Mouse (Mus musculus) midbrain, embryonic 14.5 days (tissue): ENCODE data around the gene Etfa. TPM values are rescaled to one million over a fixed set of nuclear protein-coding genes. Genes with fewer than 3 reads are reported as not detected.
A peak's percentile ranks its signal among the peaks of the same experiment; 100 is the strongest.

Experiments used
- ATAC-seq: fragments of 200-750 bp; cut with Nextera tagmentation; 2 replicates; pipeline ENCODE4 v1.8.0; 2017; ENCODE audit warnings: moderate number of reproducible peaks, moderate library complexity; ENCODE audit not compliant: low FRiP score, low TSS enrichment
- DNase-seq: peaks from one replicate; pipeline ENCODE4 v3.0.0-alpha.2; 2015
- H3K27ac ChIP-seq: fragments of 300-500 bp; sonication (generic); replicated peaks from 2 replicates; pipeline ENCODE4 v1.5.1; 2014; ENCODE audit warnings: mild to moderate bottlenecking, low read depth, low read length, moderate library complexity
- H3K27me3 ChIP-seq: fragments of 300-500 bp; sonication (generic); 2 replicates; pipeline ENCODE4 v1.6.1; 2014; ENCODE audit warnings: low read length, control low read depth, mixed read lengths; ENCODE audit not compliant: control insufficient read depth, insufficient read depth
- H3K36me3 ChIP-seq: fragments of 300-500 bp; sonication (generic); 2 replicates; pipeline ENCODE4 v1.6.1; 2014; ENCODE audit warnings: low read length, control low read depth; ENCODE audit not compliant: control insufficient read depth, insufficient read depth
- H3K4me1 ChIP-seq: fragments of 300-500 bp; sonication (generic); 2 replicates; pipeline ENCODE4 v1.6.1; 2014; ENCODE audit warnings: mild to moderate bottlenecking, antibody characterized with exemption, low read length, control low read depth; ENCODE audit not compliant: control insufficient read depth, insufficient read depth
- H3K4me2 ChIP-seq: fragments of 300-500 bp; sonication (generic); 2 replicates; pipeline ENCODE4 v1.6.1; 2014; ENCODE audit warnings: mild to moderate bottlenecking, low read length, moderate library complexity
- H3K4me3 ChIP-seq: fragments of 300-500 bp; sonication (generic); replicated peaks from 2 replicates; pipeline ENCODE4 v1.5.1; 2014; ENCODE audit warnings: low read depth, low read length
- H3K9ac ChIP-seq: fragments of 300-500 bp; sonication (generic); replicated peaks from 2 replicates; pipeline ENCODE4 v1.6.1; 2014; ENCODE audit warnings: mild to moderate bottlenecking, low read length, moderate library complexity
- H3K9me3 ChIP-seq: fragments of 300-500 bp; sonication (generic); 2 replicates; pipeline ENCODE4 v1.6.1; 2016; ENCODE audit warnings: low read length, control low read depth, mixed read lengths; ENCODE audit not compliant: control insufficient read depth
- WGBS: fragments of 180-500 bp; shearing (Covaris S2); extraction: QIAGEN DNeasy Blood & Tissue Kit; methylation state at CpG from one replicate; pipeline ENCODE4 v1.1.7; 2014; 5-methylcytosine and 5-hydroxymethylcytosine counted together
- polyA plus RNA-seq: library from polyadenylated mRNA; unstranded; fragments of >200 nt; fragmentation: Nextera tagmentation; extraction: Ambion mirVana; gene quantifications from 2 replicates; pipeline ENCODE4 v1.2.1, GENCODE M21; 2014

Gene Etfa
- polyA plus RNA-seq, 1 experiment from 2014 or later: 94.1 TPM

GRCm38 (mm10) chr9:55423451-55424424 lies 88.3 kb downstream of the Etfa start:
- ATAC-seq (no peak), DNase-seq (no peak)
- WGBS: 76% methylated on average over 14 of the region's 14 CpGs
- Histone ChIP-seq H3K27me3 (no peaks in the 10 kb centered on the region), H3K36me3 (no peaks in the 10 kb centered on the region), H3K9ac (no peak overlapping the region), H3K4me3 (no peak overlapping the region), H3K27ac (no peak overlapping the region), H3K4me1 (no peaks in the 10 kb centered on the region), H3K4me2 (no peak overlapping the region), H3K9me3 (no peaks in the 10 kb centered on the region)

DNA sequence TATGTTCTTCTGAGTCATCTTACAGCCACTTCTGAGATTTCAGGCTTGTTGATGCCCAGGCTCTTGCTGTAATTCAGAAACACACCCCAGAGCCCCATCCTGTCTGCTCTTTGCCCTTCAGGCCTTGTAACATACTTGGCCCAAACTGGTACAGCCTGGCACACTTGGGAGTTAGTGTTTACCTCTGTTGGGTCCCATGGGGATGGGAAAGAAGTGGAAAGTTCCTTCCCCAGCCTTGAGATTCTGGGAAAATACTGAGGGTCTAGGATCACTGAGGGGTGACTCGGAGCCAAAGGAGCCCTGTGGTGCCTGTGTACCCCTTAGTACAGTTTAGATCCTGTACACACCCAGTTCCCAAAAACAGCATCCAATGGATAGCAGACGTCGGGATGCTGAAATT lies 90.3 kb downstream of the Etfa start:
- Histone ChIP-seq H3K36me3 (no peaks in the 10 kb centered on the region), H3K9ac (no peak overlapping the region), H3K9me3 (no peaks in the 10 kb centered on the region), H3K27ac (no peak overlapping the region), H3K4me3 (no peak overlapping the region), H3K4me1 (no peaks in the 10 kb centered on the region), H3K4me2 (no peak overlapping the region), H3K27me3 (no peaks in the 10 kb centered on the region)
- ATAC-seq (no peak), DNase-seq (no peak)
- WGBS: 95% methylated on average over 3 of the region's 3 CpGs

DNA sequence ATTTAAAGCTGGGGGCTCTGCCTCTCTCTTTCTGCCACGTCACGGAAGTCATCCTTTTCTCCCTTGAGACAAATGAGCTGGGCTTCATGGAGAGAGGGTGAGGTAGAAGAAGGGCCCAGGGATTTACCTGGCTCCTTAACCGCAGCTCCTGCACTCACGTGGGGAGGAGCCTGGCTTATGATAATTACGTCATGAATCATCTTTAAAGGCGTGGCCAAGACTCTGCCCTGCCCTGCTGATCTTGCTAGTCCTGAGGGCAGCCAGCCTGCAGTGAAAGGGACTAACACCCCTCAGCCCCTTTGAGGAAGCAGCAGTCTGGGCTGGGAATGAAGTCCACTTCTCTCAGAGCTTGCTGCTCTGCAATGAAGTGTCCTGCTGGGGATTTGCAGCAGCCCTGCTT lies 100.9 kb downstream of the Etfa start:
- Histone ChIP-seq H3K36me3 (no peaks in the 10 kb centered on the region), H3K9me3 (no peaks in the 10 kb centered on the region), H3K4me2 (no peak overlapping the region), H3K27ac (no peak overlapping the region), H3K4me3 (no peak overlapping the region), H3K27me3 (no peaks in the 10 kb centered on the region), H3K4me1 (peaks cover 3% of the 10 kb centered on the region; the same call in 1 of the 2 replicates), H3K9ac (no peak overlapping the region)
- 28% methylated on average over 6 of the region's 6 CpGs for WGBS
- ATAC-seq (no peak), DNase-seq (no peak)

DNA sequence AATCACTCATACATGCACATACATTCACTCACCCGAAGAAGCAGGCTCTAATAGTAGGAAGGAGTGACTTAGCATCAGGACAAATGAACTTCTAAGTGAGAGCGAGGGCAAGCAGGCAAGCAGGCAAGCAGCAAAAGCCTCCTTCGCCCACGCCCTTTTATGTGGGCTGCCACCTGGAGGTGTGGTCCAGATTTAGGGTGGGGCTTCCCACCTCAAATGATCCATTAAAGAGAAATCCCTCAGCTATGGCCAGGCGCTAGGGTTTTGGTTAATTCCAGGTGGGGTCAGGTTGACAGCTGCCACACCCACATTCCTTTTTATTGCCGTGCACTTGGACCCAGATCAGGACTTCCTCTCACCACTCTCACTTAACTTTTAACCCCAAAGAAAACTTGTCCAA lies 101.6 kb downstream of the Etfa start:
- no peak overlapping the region for H3K27ac ChIP-seq
- no peaks in the 10 kb centered on the region for H3K27me3 ChIP-seq
- H3K9me3 ChIP-seq: no peaks in the 10 kb centered on the region
- H3K4me1 ChIP-seq: peaks cover 3% of the 10 kb centered on the region; the same call in 1 of the 2 replicates
- WGBS: 78% methylated on average over 6 of the region's 6 CpGs
- H3K36me3 ChIP-seq: no peaks in the 10 kb centered on the region
- no peak overlapping the region for H3K9ac ChIP-seq
- DNase-seq: no peak
- no peak overlapping the region for H3K4me3 ChIP-seq
- ATAC-seq: no peak
- no peak overlapping the region for H3K4me2 ChIP-seq

DNA sequence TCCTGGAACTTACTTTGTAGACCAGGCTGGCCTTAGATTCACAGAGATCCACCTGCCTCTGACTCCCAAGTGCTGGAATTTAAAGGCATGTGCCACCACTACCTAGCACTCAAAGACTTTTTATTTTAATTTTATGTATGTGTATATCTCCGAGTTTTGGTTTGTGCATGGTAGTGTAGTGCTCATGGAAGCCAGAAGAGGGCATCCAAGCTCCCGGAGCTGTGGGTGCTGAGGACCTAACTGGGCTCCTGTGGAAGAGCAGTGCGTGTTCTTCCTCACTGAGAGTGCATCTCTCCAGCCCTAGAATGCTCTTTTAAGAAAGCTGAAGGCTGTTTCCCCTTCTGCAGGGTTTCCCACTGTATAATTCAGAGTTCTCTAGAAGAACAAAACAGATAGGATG lies 102.2 kb downstream of the Etfa start:
- Histone ChIP-seq H3K4me3 (no peak overlapping the region), H3K27me3 (no peaks in the 10 kb centered on the region), H3K9ac (no peak overlapping the region), H3K4me1 (peaks cover 3% of the 10 kb centered on the region; the same call in 1 of the 2 replicates), H3K27ac (no peak overlapping the region), H3K9me3 (no peaks in the 10 kb centered on the region), H3K36me3 (no peaks in the 10 kb centered on the region), H3K4me2 (no peak overlapping the region)
- DNase-seq: no peak
- WGBS: 45% methylated on average over 3 of the region's 3 CpGs
- ATAC-seq: no peak

- peak; percentile 56 for DNase-seq
- Histone ChIP-seq H3K4me2 (no peak overlapping the region), H3K4me3 (no peak overlapping the region), H3K9me3 (no peaks in the 10 kb centered on the region), H3K4me1 (peaks cover 3% of the 10 kb centered on the region; the same call in 1 of the 2 replicates), H3K27me3 (no peaks in the 10 kb centered on the region), H3K9ac (no peak overlapping the region), H3K36me3 (no peaks in the 10 kb centered on the region), H3K27ac (no peak overlapping the region)
- 24% methylated on average over 4 of the region's 4 CpGs for WGBS
- ATAC-seq: no peak
These were observed 103.2 kb downstream of the Etfa start for GRCm38 (mm10) chr9:55408851-55409250.

DNA sequence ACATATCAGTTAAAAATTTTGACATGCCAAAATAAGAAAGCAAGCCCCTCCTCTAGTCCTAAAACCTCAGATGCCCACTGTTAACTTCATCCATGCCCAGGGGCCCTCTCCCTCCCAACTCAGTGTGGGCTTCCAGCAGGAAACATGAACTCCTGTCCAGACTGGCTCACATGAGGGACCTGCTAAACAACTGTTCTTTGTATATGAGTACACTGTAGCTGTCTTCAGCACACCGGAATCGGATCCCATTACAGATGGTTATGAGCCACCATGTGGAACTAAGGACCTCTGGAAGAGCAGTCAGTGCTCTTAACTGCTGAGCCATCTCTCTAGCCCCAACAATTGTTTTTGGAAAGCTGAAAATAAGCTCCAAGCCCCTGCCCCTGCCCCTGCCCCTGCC lies 105.3 kb downstream of the Etfa start:
- WGBS: 82% methylated on average over 2 of the region's 2 CpGs
- Histone ChIP-seq H3K27ac (no peak overlapping the region), H3K9ac (no peak overlapping the region), H3K4me3 (no peak overlapping the region), H3K4me2 (no peak overlapping the region), H3K36me3 (no peaks in the 10 kb centered on the region), H3K9me3 (no peaks in the 10 kb centered on the region), H3K4me1 (peaks cover 3% of the 10 kb centered on the region; the same call in 1 of the 2 replicates), H3K27me3 (no peaks in the 10 kb centered on the region)
- ATAC-seq (no peak), DNase-seq (no peak)

DNA sequence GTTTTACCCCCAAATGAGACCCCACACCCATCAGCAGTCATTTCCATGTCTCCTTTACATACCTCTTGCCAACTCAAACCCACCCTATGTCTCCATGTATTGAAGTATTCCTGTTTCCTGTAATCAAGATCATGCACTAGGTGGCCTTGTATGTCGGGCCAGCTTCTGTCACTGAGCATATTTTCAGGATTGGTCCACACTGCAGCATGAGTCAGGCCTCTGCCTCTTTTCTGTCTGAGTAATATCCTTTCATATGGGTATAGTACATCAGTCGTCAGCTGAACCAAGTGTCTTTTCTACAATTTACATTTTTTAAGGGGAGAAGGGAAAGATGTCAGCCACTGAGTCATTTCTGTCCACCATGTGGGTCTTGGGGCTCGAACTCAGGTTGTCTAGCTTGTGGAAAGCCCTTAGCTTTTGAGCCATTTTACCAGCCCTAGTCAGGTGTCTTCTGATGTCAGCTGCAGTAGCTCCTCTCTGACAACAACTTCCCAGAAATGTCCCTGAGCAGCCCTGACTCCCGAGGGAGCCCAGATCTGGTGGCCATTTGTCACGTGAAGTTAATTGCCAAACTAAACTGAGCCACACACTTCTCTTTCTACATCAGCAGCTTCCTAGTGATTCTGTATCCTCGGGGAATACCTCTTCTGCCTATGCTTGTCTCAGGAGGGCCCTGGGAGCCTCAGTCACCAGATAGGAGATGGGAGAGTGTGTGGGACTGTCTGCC lies 106.9 kb downstream of the Etfa start:
- no peak for ATAC-seq
- H3K4me3 ChIP-seq: no peak overlapping the region
- no peaks in the 10 kb centered on the region for H3K9me3 ChIP-seq
- WGBS: 77% methylated on average over 6 of the region's 6 CpGs
- no peak overlapping the region for H3K27ac ChIP-seq
- DNase-seq: no peak
- H3K36me3 ChIP-seq: no peaks in the 10 kb centered on the region
- H3K9ac ChIP-seq: no peak overlapping the region
- no peaks in the 10 kb centered on the region for H3K27me3 ChIP-seq
- H3K4me2 ChIP-seq: no peak overlapping the region
- H3K4me1 ChIP-seq: peaks cover 3% of the 10 kb centered on the region; the same call in 1 of the 2 replicates
